Mouse (Mus musculus) spleen, postnatal 10 days (tissue): ENCODE measurements around the gene Mtfr1l.
A peak's percentile ranks its signal among the peaks of the same experiment; 100 is the strongest.

Experiments used
- DNase-seq, 2 experiments: peaks; one replicate each; pipeline ENCODE4 v3.0.0; 2021 to 2022; ENCODE audit warnings: low spot score in 2 of 2

Gene Mtfr1l

DNA sequence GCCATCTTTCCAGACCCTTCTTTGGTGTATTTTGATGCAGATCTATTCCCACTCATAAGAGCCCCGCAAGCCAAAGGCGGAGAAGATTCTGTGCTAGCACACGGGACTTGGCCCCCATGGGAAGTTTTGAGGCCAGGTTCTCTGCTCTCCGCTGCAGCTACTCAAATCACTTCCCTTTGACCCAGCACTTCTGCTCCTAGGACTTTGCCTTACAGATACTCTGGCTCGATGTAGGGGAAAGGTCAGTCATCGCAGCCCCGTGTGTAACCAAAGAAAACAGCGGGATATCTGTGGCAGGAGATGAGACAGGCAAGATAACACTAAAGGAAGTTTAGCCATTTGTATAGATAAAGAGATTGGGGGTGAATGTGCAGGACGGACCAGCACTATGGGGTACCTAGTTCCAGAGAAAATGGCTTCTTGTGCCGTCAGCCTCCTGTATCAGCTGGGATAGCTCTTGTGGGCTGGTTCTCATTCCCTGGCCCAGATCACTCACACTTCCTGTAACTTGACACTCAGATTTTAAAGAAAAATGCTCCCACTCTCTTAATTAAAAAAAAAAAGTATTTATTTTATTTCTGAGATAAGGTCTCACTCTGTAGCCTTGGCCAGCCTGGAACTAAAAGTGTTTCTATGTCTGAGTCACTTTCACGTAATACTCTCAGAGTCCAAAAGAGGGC, 45.1 kb downstream of the Mtfr1l start:
- DNase-seq, result no peak

DNA sequence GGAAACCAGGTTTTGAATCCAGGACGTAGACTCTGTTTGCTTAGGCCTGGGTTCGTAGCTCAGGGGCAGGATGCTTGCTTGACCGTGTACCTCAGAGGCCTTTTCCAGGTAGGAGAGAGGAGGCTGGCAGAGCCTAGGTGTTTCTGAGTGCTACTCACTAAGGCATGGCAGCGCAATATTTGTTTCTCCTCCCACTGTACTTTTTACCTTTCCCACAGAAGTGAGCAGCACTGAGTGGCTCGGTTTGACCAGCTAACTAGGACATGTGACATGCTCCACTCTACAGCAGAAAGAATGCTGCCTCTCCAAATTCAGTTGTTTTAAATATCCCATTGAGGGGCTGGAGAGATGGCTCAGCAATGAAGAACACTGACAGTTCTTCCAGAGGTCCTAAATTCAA, 47.0 kb downstream of the Mtfr1l start:
- DNase-seq, result no peak

DNA sequence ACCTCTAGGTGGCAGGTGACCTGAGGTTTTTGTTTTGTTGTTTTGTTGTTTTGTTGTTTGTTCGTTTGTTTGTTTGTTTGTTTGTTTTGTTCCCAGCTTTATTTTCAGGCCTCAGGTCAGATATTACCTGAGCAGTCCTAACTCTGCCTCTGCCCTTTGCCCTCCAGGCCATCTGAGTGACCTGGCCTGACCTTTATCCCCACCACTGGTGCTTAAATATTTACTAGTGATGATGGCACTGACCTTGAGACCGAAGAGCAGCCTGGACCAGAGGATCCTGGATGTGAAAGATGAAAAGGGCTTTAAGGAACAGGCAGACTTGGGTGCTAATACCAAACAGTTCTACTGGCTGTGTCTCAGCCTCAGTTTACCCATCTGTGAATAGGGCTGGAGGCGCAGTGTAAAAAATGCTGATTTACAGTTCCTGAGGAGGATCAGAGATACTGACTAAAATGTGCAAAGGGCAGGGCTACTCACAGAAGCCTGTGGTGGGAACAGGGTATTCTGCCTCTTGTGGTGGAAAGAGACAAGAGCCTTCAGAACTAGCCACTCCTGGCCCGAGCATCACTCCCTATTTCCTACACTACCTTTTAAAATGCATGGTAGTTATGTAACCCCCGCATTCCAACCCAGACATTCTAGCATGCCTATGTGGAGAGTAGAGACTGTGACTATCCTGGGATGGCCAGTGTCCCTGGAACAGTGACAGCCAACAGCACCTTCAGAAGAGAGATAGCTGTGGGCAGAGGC, 49.9 kb downstream of the Mtfr1l start:
- DNase-seq, result no peak

DNA sequence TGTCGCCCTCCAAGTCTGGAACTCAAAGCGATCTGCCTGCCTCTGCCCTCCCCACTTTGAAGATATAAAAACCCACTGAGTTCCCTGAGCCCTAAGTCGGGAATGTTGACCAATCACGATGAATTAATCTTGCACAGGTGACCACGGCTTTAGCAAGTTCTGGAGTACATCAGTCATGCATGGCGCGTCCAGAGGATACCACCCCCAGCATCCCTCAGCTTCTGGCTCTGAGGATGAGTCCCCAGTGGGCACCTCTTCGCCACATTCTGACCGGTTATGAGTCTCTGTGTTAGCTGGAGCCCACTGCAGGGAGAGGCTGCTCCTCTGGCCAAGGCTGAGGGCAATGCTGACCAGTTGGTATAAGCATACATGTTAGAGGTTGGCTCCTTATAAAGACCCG, 51.0 kb downstream of the Mtfr1l start:
- no peak for DNase-seq

- DNase-seq, result no peak
Observed at GRCm38 (mm10) chr4:134483696-134484095, 51.5 kb downstream of the Mtfr1l start.

- no peak for DNase-seq
Observed at GRCm38 (mm10) chr4:134483078-134483688, 52.0 kb downstream of the Mtfr1l start.

- DNase-seq, result no peak
Observed at GRCm38 (mm10) chr4:134482442-134482841, 52.7 kb downstream of the Mtfr1l start.

DNA sequence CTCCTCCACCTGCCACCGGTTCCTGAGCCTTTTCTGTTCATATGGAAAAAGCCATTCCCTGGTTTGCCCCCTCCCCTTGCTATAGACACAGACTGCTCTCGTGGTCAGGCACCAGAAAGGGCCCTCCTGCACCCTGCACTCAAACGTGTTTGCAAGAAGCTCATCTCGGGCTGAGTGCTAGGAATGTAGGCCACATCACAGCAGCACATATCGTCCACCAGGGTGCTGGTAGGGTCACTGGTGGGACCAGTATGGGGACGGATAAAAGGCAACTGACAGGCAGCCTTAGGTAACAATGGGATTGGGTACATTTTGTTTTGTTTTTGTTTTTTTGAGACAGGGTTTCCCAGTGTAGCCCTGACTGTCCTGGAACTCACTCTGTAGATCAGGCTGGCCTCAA, 53.9 kb downstream of the Mtfr1l start:
- no peak for DNase-seq

- peak; percentile 72 to 88 for DNase-seq
Observed at GRCm38 (mm10) chr4:134480864-134481263, 54.3 kb downstream of the Mtfr1l start.

- DNase-seq, result no peak
Observed at GRCm38 (mm10) chr4:134479839-134480238, 55.3 kb downstream of the Mtfr1l start.

DNA sequence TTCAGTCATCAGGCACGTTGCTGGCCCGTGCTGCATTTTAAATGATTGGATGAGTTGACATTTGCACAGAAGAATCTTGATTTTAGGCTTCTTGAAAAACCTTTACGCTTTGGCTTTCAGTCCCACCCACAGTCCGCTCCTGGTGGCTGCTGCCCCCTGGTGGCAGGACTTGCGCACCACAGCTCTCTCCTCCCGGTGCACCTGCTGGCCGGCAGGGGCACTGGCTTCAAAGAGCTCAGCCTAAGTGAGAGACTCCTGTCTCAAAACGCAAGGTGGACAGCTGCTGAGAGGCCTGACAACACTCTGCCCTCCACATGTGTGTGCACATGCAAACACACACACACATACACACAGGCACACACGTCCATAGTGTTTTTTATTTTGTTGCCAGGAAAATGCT, 57.2 kb downstream of the Mtfr1l start:
- DNase-seq, result peak; percentile 95

- DNase-seq, result no peak
Observed at GRCm38 (mm10) chr4:134476899-134477298, 58.3 kb downstream of the Mtfr1l start.
